Mouse (Mus musculus) gastrocnemius, adult 2 months (tissue): ENCODE measurements at regions not wholly inside any gene's neighbourhood (a gene's known extent, or its start where the extent isn't known, plus 50 kb on each side); places are given as distances from the start of the nearest gene placed in this dataset.

Experiments
- DNase-seq: peaks from one replicate; pipeline ENCODE4 v3.0.0; 2022
- H3K27ac ChIP-seq: fragments of 200-600 bp; 2 replicates; pipeline ENCODE4 v1.8.1; 2022; ENCODE audit warnings: mild to moderate bottlenecking
- H3K4me3 ChIP-seq: fragments of 200-600 bp; 2 replicates; pipeline ENCODE4 v1.8.1; 2022; ENCODE audit warnings: mild to moderate bottlenecking, moderate library complexity
- CTCF ChIP-seq: fragments of 200-600 bp; IDR thresholded peaks from 2 replicates; pipeline ENCODE4 v1.8.1; 2022; ENCODE audit warnings: antibody characterized with exemption, mild to moderate bottlenecking, moderate library complexity
- intact Hi-C: fragments of 180-260 bp; cut with DNase I; formaldehyde crosslinking; loops from one replicate; pipeline ENCODE4 v1.15.1; 2025

DNA sequence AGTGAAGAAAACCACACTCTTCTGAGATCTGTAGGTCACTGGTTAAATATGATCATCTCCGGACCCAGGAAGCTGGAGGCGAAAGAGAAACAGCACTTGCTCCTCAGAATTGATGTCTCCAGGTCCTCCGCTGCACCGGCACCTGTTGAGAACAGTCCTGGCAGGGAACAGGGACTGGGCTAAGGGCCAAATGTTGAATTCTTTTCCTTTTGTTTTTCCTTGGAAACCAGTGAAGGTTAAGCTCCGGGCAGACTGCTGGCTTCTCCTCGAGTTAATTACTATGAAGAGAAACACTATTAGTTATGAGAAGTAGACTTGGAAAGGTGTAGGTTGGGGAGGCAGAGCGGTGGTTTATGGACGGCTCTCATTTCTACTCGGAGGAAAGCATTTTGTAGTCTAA is 242.7 kb downstream of the Rngtt start:
- H3K27ac ChIP-seq, result no peak overlapping the region
- H3K4me3 ChIP-seq, result no peak overlapping the region
- DNase-seq, result no peak
- TF ChIP-seq CTCF, result no peak
- intact Hi-C loops, result loop anchor here (10.0 kb wide), 1 partner anchor 152 kb away; no protein-coding TSS in a partner anchor

DNA sequence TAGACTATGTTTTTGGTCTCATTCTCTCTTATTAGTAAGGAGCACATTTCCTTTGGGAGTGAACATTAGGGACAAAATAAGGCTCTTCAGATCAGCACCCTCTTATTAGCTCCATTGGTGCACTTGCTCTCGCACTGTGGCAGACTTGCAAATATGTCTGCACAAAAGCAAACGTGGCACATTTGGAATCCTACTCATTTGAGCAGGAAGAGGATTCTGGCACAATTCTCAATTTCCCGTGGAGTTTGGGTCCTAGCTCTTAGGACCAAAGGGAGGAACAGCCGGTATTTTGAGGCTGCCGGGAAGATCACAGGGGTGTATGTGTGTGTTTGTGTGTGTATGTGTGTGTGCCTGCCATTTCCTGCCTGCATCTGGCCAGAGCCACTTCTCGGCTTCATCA is 244.5 kb downstream of the Rngtt start:
- H3K4me3 ChIP-seq, result no peak overlapping the region
- intact Hi-C loops, result loop anchor here (5.0 to 10.0 kb wide), 2 partner anchors 150 to 678 kb away; no protein-coding TSS in a partner anchor
- no peak for DNase-seq
- no peak for TF ChIP-seq CTCF
- H3K27ac ChIP-seq, result no peak overlapping the region

GRCm38 (mm10) chr4:33555231-33555933 is 245.3 kb downstream of the Rngtt start:
- Histone ChIP-seq H3K4me3 (peak overlapping the region; percentile 25; the same call in 1 of the 2 replicates), H3K27ac (no peak overlapping the region)
- intact Hi-C loops, result loop anchor here (5.0 to 10.0 kb wide), 2 partner anchors 149 to 677 kb away; no protein-coding TSS in a partner anchor
- DNase-seq, result no peak
- no peak for TF ChIP-seq CTCF

- no peak for TF ChIP-seq CTCF
- intact Hi-C loops, result loop anchor here (5.0 to 10.0 kb wide), 2 partner anchors 149 to 676 kb away; no protein-coding TSS in a partner anchor
- Histone ChIP-seq H3K27ac (no peak overlapping the region), H3K4me3 (no peak overlapping the region; the same call in 1 of the 2 replicates)
- DNase-seq, result no peak
Observed at GRCm38 (mm10) chr4:33555966-33556365, 245.9 kb downstream of the Rngtt start.

DNA sequence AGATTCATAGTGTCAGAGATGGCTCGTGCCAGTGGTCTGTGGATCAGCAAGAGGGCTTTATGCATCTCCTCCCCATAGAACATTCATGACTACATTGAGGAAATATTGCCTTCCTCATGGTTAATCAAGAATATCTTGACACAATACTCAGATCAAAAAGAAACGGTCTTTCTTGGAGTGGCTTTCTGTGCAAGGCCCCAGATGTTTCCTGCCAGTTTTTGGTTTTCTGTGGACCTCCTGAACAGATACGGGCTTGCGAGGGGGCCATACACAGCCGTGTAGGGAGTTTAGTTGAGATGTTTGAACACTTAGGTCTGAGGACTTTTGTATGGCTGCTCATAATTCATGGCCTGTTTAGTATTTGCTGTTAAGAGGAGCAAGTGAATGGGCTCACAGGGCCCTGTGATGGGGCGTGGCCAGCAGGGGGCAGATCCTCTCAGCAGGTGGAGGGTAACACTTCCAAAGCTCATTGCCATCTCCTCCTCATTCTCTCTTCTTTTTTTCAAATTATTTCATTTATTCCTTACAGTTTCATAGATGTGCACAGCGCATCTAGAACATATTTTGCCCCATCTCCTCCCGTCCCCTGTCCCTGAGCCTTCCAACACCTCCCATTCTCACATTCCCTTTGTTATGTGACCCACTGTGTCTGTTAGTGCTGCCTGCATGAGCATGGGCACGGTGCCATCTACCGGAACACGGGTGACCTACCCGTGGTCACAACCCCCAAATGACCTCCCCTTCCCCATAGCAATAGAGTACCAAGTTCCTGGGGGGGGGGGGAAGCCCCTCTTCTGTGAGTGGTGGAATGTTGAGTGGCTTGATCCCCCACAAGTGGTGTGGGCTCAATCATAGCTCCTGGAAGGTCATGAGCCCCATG is 246.8 kb downstream of the Rngtt start:
- peak; percentile 58 for TF ChIP-seq CTCF
- no peak overlapping the region for H3K27ac ChIP-seq
- DNase-seq, result no peak
- H3K4me3 ChIP-seq, result no peak overlapping the region
- intact Hi-C loops, result loop anchor here (5.0 to 10.0 kb wide), 2 partner anchors 148 to 675 kb away; no protein-coding TSS in a partner anchor

- no peak for DNase-seq
- Histone ChIP-seq H3K27ac (no peak overlapping the region), H3K4me3 (no peak overlapping the region)
- no peak for TF ChIP-seq CTCF
- intact Hi-C loops, result no loop called here
Observed at GRCm38 (mm10) chr4:33570274-33570673, 260.2 kb downstream of the Rngtt start.

DNA sequence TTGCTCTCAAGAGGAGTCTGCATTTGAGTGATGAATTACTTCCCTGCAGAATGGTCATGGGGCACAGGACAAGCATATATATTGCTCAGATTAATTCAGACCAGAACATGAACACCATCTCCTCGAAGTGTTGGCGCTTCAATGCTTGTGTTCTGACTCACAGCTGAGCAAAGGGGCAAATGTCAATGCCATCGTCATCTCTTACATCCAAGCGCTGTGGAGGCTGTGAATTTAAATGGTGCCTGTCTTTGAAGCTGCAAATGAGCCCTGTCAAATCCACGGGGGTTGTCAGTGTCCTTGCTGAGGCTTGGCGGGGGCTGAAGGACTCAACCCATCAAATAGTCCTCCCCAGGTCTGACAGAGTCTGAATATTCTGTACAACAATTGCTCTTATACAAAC is 261.2 kb downstream of the Rngtt start:
- intact Hi-C loops, result no loop called here
- Histone ChIP-seq H3K27ac (no peak overlapping the region), H3K4me3 (no peak overlapping the region)
- TF ChIP-seq CTCF, result no peak
- no peak for DNase-seq

- intact Hi-C loops, result no loop called here
- H3K4me3 ChIP-seq, result no peak overlapping the region
- no peak overlapping the region for H3K27ac ChIP-seq
- no peak for DNase-seq
- TF ChIP-seq CTCF, result no peak
Observed at GRCm38 (mm10) chr4:33577631-33578030, 267.5 kb downstream of the Rngtt start.

- no peak for TF ChIP-seq CTCF
- DNase-seq, result no peak
- Histone ChIP-seq H3K27ac (no peak overlapping the region), H3K4me3 (no peak overlapping the region)
- intact Hi-C loops, result loop anchor here (10.0 kb wide), 1 partner anchor 166 kb away; no protein-coding TSS in a partner anchor
Observed at GRCm38 (mm10) chr4:33580491-33580890, 270.4 kb downstream of the Rngtt start.

GRCm38 (mm10) chr4:33581180-33581591 is 271.1 kb downstream of the Rngtt start:
- peak; percentile 57 for DNase-seq
- Histone ChIP-seq H3K27ac (0 out of 2 replicates have a peak overlapping the region, but pooled peaks have one; percentile 35), H3K4me3 (peak overlapping the region; percentile 41)
- no peak for TF ChIP-seq CTCF
- intact Hi-C loops, result loop anchor here (10.0 kb wide), 1 partner anchor 166 kb away; no protein-coding TSS in a partner anchor

DNA sequence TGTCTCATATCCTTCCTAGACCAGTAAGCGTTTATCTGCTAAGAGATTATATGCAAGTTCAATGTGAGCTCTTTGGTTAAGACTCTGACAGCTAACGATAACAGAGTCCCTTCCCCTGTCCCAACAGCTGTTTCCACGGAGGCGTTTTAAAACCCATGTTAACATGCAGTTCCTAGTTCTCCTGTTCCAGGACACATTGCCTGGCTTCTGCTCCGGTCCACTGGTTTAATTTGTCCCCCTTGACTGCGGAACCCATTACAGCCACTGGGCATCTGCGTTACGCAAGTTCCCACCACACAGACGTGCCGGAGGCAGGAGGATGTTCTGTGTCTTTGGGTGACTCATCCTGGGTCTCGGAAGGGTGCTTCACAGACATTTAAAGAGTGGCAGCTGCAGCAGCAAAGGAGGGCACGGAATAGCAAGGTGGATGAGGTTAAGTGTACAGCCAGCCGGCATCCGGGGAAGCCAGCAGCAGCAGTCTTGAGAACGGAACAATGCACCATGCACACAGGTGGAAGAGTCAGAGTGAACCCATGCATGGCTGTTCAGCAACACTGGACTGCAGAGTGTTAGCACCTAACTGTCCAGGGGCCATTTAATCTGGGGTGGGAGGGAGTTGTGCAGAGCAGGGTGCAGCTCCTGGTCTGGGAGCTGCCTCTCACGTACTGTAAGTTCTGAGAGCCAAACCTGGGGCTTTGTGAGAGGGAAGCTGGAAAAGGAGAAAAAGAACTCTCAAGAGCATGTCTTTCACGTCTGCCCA is 271.8 kb downstream of the Rngtt start:
- intact Hi-C loops, result loop anchor here (10.0 kb wide), 1 partner anchor 167 kb away; no protein-coding TSS in a partner anchor
- H3K4me3 ChIP-seq, result no peak overlapping the region; the same call in 1 of the 2 replicates
- H3K27ac ChIP-seq, result 0 out of 2 replicates have a peak overlapping the region, but pooled peaks have one; percentile 35
- no peak for TF ChIP-seq CTCF
- no peak for DNase-seq

- no peak for DNase-seq
- H3K4me3 ChIP-seq, result no peak overlapping the region
- TF ChIP-seq CTCF, result no peak
- no peak overlapping the region for H3K27ac ChIP-seq
- intact Hi-C loops, result loop anchor here (10.0 kb wide), 1 partner anchor 168 kb away; no protein-coding TSS in a partner anchor
Observed at GRCm38 (mm10) chr4:33582986-33583720, 273.0 kb downstream of the Rngtt start.
